Mouse (Mus musculus): ENCODE measurements around the gene Trim56.

- TF ChIP-seq CTCF (IDR thresholded peaks at IDR 0.05; ENCODE audit: low read depth, low read length) (no peak), POLR2A (IDR thresholded peaks at IDR 0.05; ENCODE audit: extremely low read depth, insufficient read depth, low read length) (no peak)
These were observed 9.6 kb downstream of the Trim56 start for GRCm38 (mm10) chr5:137106434-137106833.
